Mouse (Mus musculus): ENCODE results near the gene Bloc1s4. TPM values are rescaled to one million over a fixed set of nuclear protein-coding genes. Genes with fewer than 3 reads are reported as not detected.

The Bloc1s4 gene
- polyA plus RNA-seq, 1 experiment from 2014 or later: 16.5 TPM

DNA sequence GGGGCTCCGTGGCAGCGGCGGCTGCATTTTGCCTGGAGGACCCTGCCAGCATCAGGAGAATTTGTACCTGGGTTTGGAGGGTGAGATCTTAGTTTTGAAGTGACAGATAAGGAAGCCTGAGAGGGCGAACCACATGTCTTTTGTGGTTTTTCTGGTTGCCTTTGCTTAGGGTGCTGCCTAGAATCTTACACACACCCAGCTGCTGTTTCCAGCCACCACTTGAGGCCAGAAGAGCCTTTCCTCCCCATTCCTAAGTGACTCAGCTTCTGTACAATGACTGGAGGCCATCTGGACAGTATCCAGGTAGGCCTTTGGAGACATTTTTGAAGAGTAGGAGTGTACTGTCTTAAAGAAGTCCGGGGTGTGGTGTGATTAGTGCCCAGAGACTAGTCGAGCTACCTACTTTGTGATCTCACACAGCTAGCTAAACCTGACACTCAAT is 26.0 kb downstream of the Bloc1s4 start:
- WGBS: 74% methylated on average over 6 of the region's 6 CpGs
- Histone ChIP-seq H3K4me1 (ENCODE audit: control insufficient read depth, insufficient read depth, low read length) (peaks cover 11% of the 10 kb centered on the region; the same call in 1 of the 2 replicates), H3K27ac (ENCODE audit: low read length) (no peak overlapping the region), H3K4me2 (ENCODE audit: low read depth, low read length) (no peak overlapping the region), H3K4me3 (ENCODE audit: low read length) (no peak overlapping the region), H3K36me3 (ENCODE audit: control insufficient read depth, insufficient read depth, low read length) (no peaks in the 10 kb centered on the region), H3K9ac (ENCODE audit: low read depth, low read length) (no peak overlapping the region), H3K9me3 (ENCODE audit: control insufficient read depth, low read length) (no peaks in the 10 kb centered on the region), H3K27me3 (replicated peaks; ENCODE audit: control insufficient read depth, insufficient read depth, low read length) (no peaks in the 10 kb centered on the region)
- no peak for ATAC-seq

DNA sequence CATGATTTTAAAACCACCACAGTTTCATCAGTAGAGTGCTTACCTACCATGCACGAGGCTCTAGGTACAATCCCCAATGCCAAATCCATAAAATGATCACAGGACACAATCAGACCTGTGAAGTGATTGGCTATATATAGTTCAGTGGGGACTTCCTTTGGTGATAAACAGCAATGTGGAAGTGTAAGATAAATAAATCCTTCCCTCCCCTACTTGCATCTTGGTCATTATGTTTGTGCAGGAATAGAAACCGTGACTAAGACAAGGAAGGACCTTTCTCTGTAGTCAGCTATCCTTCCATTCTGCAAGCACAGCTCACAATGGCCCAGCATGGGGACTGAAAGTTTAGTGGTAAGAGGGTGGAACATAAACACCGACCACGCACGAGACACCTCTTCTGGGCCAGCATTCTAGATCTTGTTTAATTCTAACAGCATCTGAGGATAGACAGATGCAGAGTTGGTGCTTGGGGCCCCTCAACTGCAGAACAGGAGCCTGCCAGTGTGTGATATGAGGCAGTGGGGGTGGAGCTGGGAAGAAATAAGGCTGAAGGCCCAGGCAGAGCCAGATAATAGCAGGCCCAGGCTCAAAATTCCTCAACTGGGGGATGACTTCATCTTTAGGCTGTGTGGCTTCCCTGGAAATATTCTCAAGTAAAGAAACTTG is 27.6 kb downstream of the Bloc1s4 start:
- no peak overlapping the region for H3K27ac ChIP-seq (ENCODE audit: low read length)
- ATAC-seq: peak; percentile 45; the same call in 1 of the 2 replicates
- no peak overlapping the region for H3K4me3 ChIP-seq (ENCODE audit: low read length)
- no peaks in the 10 kb centered on the region for H3K36me3 ChIP-seq (ENCODE audit: control insufficient read depth, insufficient read depth, low read length)
- no peak overlapping the region for H3K9ac ChIP-seq (ENCODE audit: low read depth, low read length)
- H3K4me1 ChIP-seq (ENCODE audit: control insufficient read depth, insufficient read depth, low read length): peaks cover 5% of the 10 kb centered on the region; the same call in 1 of the 2 replicates
- WGBS: 51% methylated on average over 5 of the region's 5 CpGs
- no peak overlapping the region for H3K4me2 ChIP-seq (ENCODE audit: low read depth, low read length)
- no peaks in the 10 kb centered on the region for H3K9me3 ChIP-seq (ENCODE audit: control insufficient read depth, low read length)
- no peaks in the 10 kb centered on the region for H3K27me3 ChIP-seq (replicated peaks; ENCODE audit: control insufficient read depth, insufficient read depth, low read length)

DNA sequence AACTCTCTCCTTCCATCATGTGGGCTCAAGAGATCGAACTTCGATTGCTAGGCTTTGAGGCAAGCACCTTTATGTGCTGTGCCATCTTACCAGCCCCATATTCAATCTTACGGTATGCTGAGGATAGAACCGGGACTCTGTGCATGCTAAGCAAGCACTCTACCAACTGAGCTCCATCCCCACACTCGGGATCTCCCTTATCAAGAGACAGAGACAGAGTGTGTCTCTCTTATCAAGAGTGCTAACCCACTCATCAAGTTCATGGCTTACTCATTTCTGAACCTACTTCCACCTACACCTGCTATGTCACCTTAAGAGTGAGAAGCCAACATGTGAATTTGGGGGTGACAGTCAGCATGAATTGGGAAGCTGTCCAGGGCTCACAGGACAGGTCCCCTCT is 28.2 kb downstream of the Bloc1s4 start:
- H3K27ac ChIP-seq (ENCODE audit: low read length): no peak overlapping the region
- 84% methylated on average over 5 of the region's 5 CpGs for WGBS
- no peak overlapping the region for H3K9ac ChIP-seq (ENCODE audit: low read depth, low read length)
- no peaks in the 10 kb centered on the region for H3K27me3 ChIP-seq (replicated peaks; ENCODE audit: control insufficient read depth, insufficient read depth, low read length)
- no peaks in the 10 kb centered on the region for H3K36me3 ChIP-seq (ENCODE audit: control insufficient read depth, insufficient read depth, low read length)
- H3K4me2 ChIP-seq (ENCODE audit: low read depth, low read length): no peak overlapping the region
- no peaks in the 10 kb centered on the region for H3K9me3 ChIP-seq (ENCODE audit: control insufficient read depth, low read length)
- H3K4me1 ChIP-seq (ENCODE audit: control insufficient read depth, insufficient read depth, low read length): peaks cover 5% of the 10 kb centered on the region; the same call in 1 of the 2 replicates
- no peak for ATAC-seq
- H3K4me3 ChIP-seq (ENCODE audit: low read length): no peak overlapping the region

DNA sequence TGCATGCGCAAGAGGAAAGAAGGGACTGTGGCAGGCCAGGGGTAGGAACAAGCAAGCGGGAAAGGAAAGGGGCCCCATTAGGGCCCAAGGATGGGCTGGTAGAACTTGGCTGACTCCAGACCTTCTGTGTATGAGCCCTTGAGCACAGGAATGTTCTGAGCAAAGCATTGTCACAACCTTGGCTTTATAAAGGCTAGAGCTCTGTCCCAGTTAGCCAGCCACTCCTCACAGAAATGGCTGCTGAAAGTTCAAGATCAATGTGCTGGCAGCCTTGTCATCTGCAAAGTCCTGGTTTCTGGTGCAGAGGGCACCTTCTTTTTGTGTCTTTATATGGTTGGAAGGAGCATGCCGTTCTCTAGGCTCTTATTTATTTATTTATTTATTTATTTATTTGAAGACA is 28.8 kb downstream of the Bloc1s4 start:
- H3K4me3 ChIP-seq (ENCODE audit: low read length): no peak overlapping the region
- H3K27me3 ChIP-seq (replicated peaks; ENCODE audit: control insufficient read depth, insufficient read depth, low read length): no peaks in the 10 kb centered on the region
- 89% methylated on average over 3 of the region's 3 CpGs for WGBS
- ATAC-seq: no peak
- H3K27ac ChIP-seq (ENCODE audit: low read length): no peak overlapping the region
- H3K9ac ChIP-seq (ENCODE audit: low read depth, low read length): no peak overlapping the region
- no peaks in the 10 kb centered on the region for H3K36me3 ChIP-seq (ENCODE audit: control insufficient read depth, insufficient read depth, low read length)
- H3K4me2 ChIP-seq (ENCODE audit: low read depth, low read length): no peak overlapping the region
- no peaks in the 10 kb centered on the region for H3K9me3 ChIP-seq (ENCODE audit: control insufficient read depth, low read length)
- H3K4me1 ChIP-seq (ENCODE audit: control insufficient read depth, insufficient read depth, low read length): peaks cover 5% of the 10 kb centered on the region; the same call in 1 of the 2 replicates

- WGBS: 80% methylated on average over 5 of the region's 5 CpGs
Observed at GRCm38 (mm10) chr5:36719135-36719534, 29.3 kb downstream of the Bloc1s4 start.

DNA sequence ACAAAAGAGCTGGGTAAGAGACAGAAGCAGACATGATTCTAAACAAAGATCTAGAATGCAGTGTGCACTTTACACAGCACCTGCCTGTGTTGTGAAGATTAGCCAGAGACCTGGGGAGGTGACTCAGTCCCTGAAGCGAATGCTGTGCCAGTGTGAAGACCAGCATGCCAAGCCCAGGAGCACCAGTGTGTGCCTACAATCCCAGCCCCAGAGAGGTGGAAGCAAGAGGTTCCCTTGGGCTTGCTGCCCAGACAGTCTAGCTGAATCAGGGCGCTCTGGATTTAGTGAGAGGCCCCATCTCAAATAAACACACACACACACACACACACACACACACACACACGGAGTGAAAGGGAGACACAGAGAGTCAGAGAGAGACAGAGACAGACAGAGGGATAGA is 30.6 kb downstream of the Bloc1s4 start:
- Histone ChIP-seq H3K9me3 (ENCODE audit: control insufficient read depth, low read length) (no peaks in the 10 kb centered on the region), H3K36me3 (ENCODE audit: control insufficient read depth, insufficient read depth, low read length) (no peaks in the 10 kb centered on the region), H3K4me2 (ENCODE audit: low read depth, low read length) (no peak overlapping the region), H3K9ac (ENCODE audit: low read depth, low read length) (no peak overlapping the region), H3K27me3 (replicated peaks; ENCODE audit: control insufficient read depth, insufficient read depth, low read length) (no peaks in the 10 kb centered on the region), H3K4me1 (ENCODE audit: control insufficient read depth, insufficient read depth, low read length) (peaks cover 3% of the 10 kb centered on the region), H3K4me3 (ENCODE audit: low read length) (no peak overlapping the region), H3K27ac (ENCODE audit: low read length) (no peak overlapping the region)
- ATAC-seq: no peak
- 67% methylated on average over 3 of the region's 3 CpGs for WGBS

More at GRCm38 (mm10) chr5:36719135-36719534, 29.3 kb downstream of the Bloc1s4 start:
- ATAC-seq: no peak
- Histone ChIP-seq H3K9ac (ENCODE audit: low read depth, low read length) (no peak overlapping the region), H3K27me3 (replicated peaks; ENCODE audit: control insufficient read depth, insufficient read depth, low read length) (no peaks in the 10 kb centered on the region), H3K27ac (ENCODE audit: low read length) (no peak overlapping the region), H3K4me2 (ENCODE audit: low read depth, low read length) (no peak overlapping the region), H3K36me3 (ENCODE audit: control insufficient read depth, insufficient read depth, low read length) (no peaks in the 10 kb centered on the region), H3K9me3 (ENCODE audit: control insufficient read depth, low read length) (no peaks in the 10 kb centered on the region), H3K4me1 (ENCODE audit: control insufficient read depth, insufficient read depth, low read length) (peaks cover 3% of the 10 kb centered on the region; the same call in 1 of the 2 replicates), H3K4me3 (ENCODE audit: low read length) (no peak overlapping the region)

GRCm38 (mm10) chr5:36716816-36717215 is 31.6 kb downstream of the Bloc1s4 start:
- Histone ChIP-seq H3K4me1 (ENCODE audit: control insufficient read depth, insufficient read depth, low read length) (peaks cover 8% of the 10 kb centered on the region), H3K9me3 (ENCODE audit: control insufficient read depth, low read length) (no peaks in the 10 kb centered on the region)

GRCm38 (mm10) chr5:36714832-36715231 is 33.6 kb downstream of the Bloc1s4 start:
- Histone ChIP-seq H3K27ac (ENCODE audit: low read length) (no peak overlapping the region), H3K4me3 (ENCODE audit: low read length) (no peak overlapping the region), H3K36me3 (ENCODE audit: control insufficient read depth, insufficient read depth, low read length) (no peaks in the 10 kb centered on the region), H3K9me3 (ENCODE audit: control insufficient read depth, low read length) (no peaks in the 10 kb centered on the region), H3K4me2 (ENCODE audit: low read depth, low read length) (no peak overlapping the region), H3K9ac (ENCODE audit: low read depth, low read length) (no peak overlapping the region), H3K4me1 (ENCODE audit: control insufficient read depth, insufficient read depth, low read length) (peaks cover 8% of the 10 kb centered on the region), H3K27me3 (replicated peaks; ENCODE audit: control insufficient read depth, insufficient read depth, low read length) (no peaks in the 10 kb centered on the region)
- ATAC-seq: no peak
- 64% methylated on average over 3 of the region's 3 CpGs for WGBS

More at GRCm38 (mm10) chr5:36716816-36717215, 31.6 kb downstream of the Bloc1s4 start:
- no peaks in the 10 kb centered on the region for H3K27me3 ChIP-seq (replicated peaks; ENCODE audit: control insufficient read depth, insufficient read depth, low read length)
- H3K27ac ChIP-seq (ENCODE audit: low read length): no peak overlapping the region
- no peak for ATAC-seq
- no peaks in the 10 kb centered on the region for H3K36me3 ChIP-seq (ENCODE audit: control insufficient read depth, insufficient read depth, low read length)
- H3K9ac ChIP-seq (ENCODE audit: low read depth, low read length): no peak overlapping the region
- no peak overlapping the region for H3K4me2 ChIP-seq (ENCODE audit: low read depth, low read length)
- no peak overlapping the region for H3K4me3 ChIP-seq (ENCODE audit: low read length)
- WGBS: 63% methylated on average over 2 of the region's 2 CpGs

GRCm38 (mm10) chr5:36713693-36714092 is 34.8 kb downstream of the Bloc1s4 start:
- H3K4me2 ChIP-seq (ENCODE audit: low read depth, low read length): peak overlapping the region; percentile 51; the same call in 1 of the 2 replicates
- H3K27me3 ChIP-seq (replicated peaks; ENCODE audit: control insufficient read depth, insufficient read depth, low read length): no peaks in the 10 kb centered on the region
- H3K4me3 ChIP-seq (ENCODE audit: low read length): no peak overlapping the region
- peak overlapping the region; percentile 37; the same call in 1 of the 2 replicates for H3K9ac ChIP-seq (ENCODE audit: low read depth, low read length)
- peaks cover 8% of the 10 kb centered on the region for H3K4me1 ChIP-seq (ENCODE audit: control insufficient read depth, insufficient read depth, low read length)
- H3K9me3 ChIP-seq (ENCODE audit: control insufficient read depth, low read length): no peaks in the 10 kb centered on the region
- 0 out of 2 replicates have a peak, but pooled peaks have one; percentile 3 for ATAC-seq
- H3K36me3 ChIP-seq (ENCODE audit: control insufficient read depth, insufficient read depth, low read length): no peaks in the 10 kb centered on the region
- WGBS: 67% methylated on average over 6 of the region's 6 CpGs
- H3K27ac ChIP-seq (ENCODE audit: low read length): peak overlapping the region; percentile 89

All from intestine, embryonic 16.5 days (tissue).